In the genomic region with DNA sequence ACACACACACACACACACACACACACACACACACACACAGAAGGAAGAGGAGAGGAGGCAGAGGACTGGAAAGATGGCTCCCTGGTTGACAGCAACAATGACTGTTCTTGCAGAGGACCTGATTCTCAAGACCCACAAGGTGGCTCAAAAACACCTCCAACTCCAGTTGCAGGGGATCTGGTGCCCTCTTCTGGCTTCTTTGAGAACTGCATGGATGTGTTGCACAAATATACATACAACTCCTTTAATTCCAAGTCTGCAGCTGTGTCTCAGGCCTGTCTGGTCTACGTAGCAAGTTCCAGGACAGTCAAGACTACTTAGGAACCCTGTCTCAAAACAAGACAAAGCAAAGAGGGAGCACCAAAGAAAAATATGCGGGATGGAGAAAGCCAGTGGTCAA, we compare ENCODE assay signal across 7 mouse cellular contexts. TPM values are rescaled to one million over a fixed set of nuclear protein-coding genes. Genes with fewer than 3 reads are reported as not detected.
A peak's percentile ranks its signal among the peaks of the same experiment; 100 is the strongest.
DNase-seq lines count a peak whose midpoint lies in the region; ATAC-seq and TF ChIP-seq lines count a peak whose summit lies in the region.

No protein-coding gene starts in this region.

- CTCF ChIA-PET in Patski (lab: Charles Lee): interaction anchor here (0.8 to 2.0 kb wide), 9 partner anchors 8 to 54 kb away, joined by 3 to 9 read pairs (median 4); a partner anchor contains a TSS

- in situ Hi-C loops in Patski (cut with MboI; ENCODE audit: low pct_unique_long_range_greater_than_20kb): loop anchor here (5.0 kb wide), 1 partner anchor 34 kb away; no protein-coding TSS in a partner anchor

- ATAC-seq in Patski: peak; percentile 9

- POLR2A ChIA-PET in Patski (lab: Charles Lee): interaction anchor here (0.8 to 1.6 kb wide), 2 partner anchors 13 to 33 kb away, joined by 3 to 8 read pairs; a partner anchor contains a TSS

- DNase-seq in left cerebral cortex, adult 18-20 months (ENCODE audit: low spot score in 2 of 2): peak; percentile 76 to 84
- DNase-seq in left cerebral cortex, adult 8-10 months (ENCODE audit: low spot score in 2 of 2): no peak
- peak; percentile 28 for DNase-seq in Patski (ENCODE audit: low read depth, low spot score)
- DNase-seq in cerebellum, adult 9-10 months: peak; percentile 90
- DNase-seq in heart, postnatal 4 days: peak; percentile 78
- DNase-seq in lung, postnatal 14 days: peak; percentile 77
- DNase-seq in right cerebral cortex, postnatal 4 days: peak; percentile 85

- peak; percentile 93 for TF ChIP-seq CTCF in Patski (IDR thresholded peaks at IDR 0.05)

- peaks cover 9% of the 10 kb centered on the region for H3K27me3 ChIP-seq in Patski

RNA-seq across cellular contexts. Expression of a gene that starts 10.0 kb away (rescaled TPM):
- 1 to 10 TPM in 1 of 2 experiments, under 1 TPM in 1; 0.91 to 1.3 TPM for total RNA-seq in left cerebral cortex, adult 18-20 months (2021)
- 1 to 10 TPM; 1.2 to 1.5 (median 1.3) TPM for total RNA-seq in left cerebral cortex, adult 8-10 months (2022)
- polyA plus RNA-seq in Patski (2021): 0.22 TPM
- total RNA-seq in heart, postnatal 4 days (2021): not detected

RNA-seq across cellular contexts. Expression of a gene that starts 12.5 kb away (rescaled TPM):
- total RNA-seq in left cerebral cortex, adult 18-20 months (2021): not detected
- total RNA-seq in left cerebral cortex, adult 8-10 months (2022): 1 to 10 TPM in 1 of 4 experiments, not detected in 3; 1.8 TPM
- 6.4 TPM for polyA plus RNA-seq in Patski (2021)
- total RNA-seq in heart, postnatal 4 days (2021): 1 to 10 TPM in 1 of 2 experiments, not detected in 1; 1.5 TPM

RNA-seq across cellular contexts. Expression of a gene that starts 12.6 kb away (rescaled TPM):
- total RNA-seq in left cerebral cortex, adult 18-20 months (2021): 100 to 1,000 TPM; 338 to 344 TPM
- 100 to 1,000 TPM; 328 to 384 (median 347) TPM for total RNA-seq in left cerebral cortex, adult 8-10 months (2022)
- polyA plus RNA-seq in Patski (2021): 668 TPM
- 100 to 1,000 TPM; 678 to 716 TPM for total RNA-seq in heart, postnatal 4 days (2021)

RNA-seq across cellular contexts. Expression of a gene that starts 12.8 kb away (rescaled TPM):
- total RNA-seq in left cerebral cortex, adult 18-20 months (2021): 10 to 100 TPM; 45.8 to 59.8 TPM
- total RNA-seq in left cerebral cortex, adult 8-10 months (2022): 10 to 100 TPM; 45.9 to 60.0 (median 49.6) TPM
- 91.5 TPM for polyA plus RNA-seq in Patski (2021)
- total RNA-seq in heart, postnatal 4 days (2021): 10 to 100 TPM; 61.8 to 69.1 TPM

RNA-seq across cellular contexts. Expression of a gene that starts 19.6 kb away (rescaled TPM):
- total RNA-seq in left cerebral cortex, adult 18-20 months (2021): 10 to 100 TPM; 75.6 to 83.6 TPM
- total RNA-seq in left cerebral cortex, adult 8-10 months (2022): 10 to 100 TPM; 69.1 to 76.7 (median 74.1) TPM
- polyA plus RNA-seq in Patski (2021): 0.60 TPM
- under 1 TPM; 0.09 to 0.24 TPM for total RNA-seq in heart, postnatal 4 days (2021)

Comparison
In these comparisons a context has a peak if more than half of its experiments do, and no peak if none do; other contexts are left out.
1. DNase-seq: peak in left cerebral cortex, adult 18-20 months (2 of 2), Patski (single experiment), cerebellum, adult 9-10 months (single experiment), heart, postnatal 4 days (single experiment), lung, postnatal 14 days (single experiment) and right cerebral cortex, postnatal 4 days (single experiment); none in left cerebral cortex, adult 8-10 months (0 of 2).